Mouse (Mus musculus): ENCODE measurements at regions not wholly inside any gene's neighbourhood (a gene's known extent, or its start where the extent isn't known, plus 50 kb on each side); places are given as distances from the start of the nearest gene placed in this dataset.

- no peak overlapping the region for H3K9ac ChIP-seq (ENCODE audit: insufficient read depth, low read depth)
- no peaks in the 10 kb centered on the region for H3K79me2 ChIP-seq (replicated peaks; ENCODE audit: control insufficient read depth, extremely low read depth, insufficient read depth, poor library complexity, severe bottlenecking)
- no peak for TF ChIP-seq SIN3A (IDR thresholded peaks at IDR 0.05; ENCODE audit: low read length)
- no peak for TF ChIP-seq MAX (IDR thresholded peaks at IDR 0.05; ENCODE audit: low read length)
- TF ChIP-seq JUN (IDR thresholded peaks at IDR 0.05; ENCODE audit: insufficient read depth, low read depth, low read length), result no peak
- TF ChIP-seq MAFK (IDR thresholded peaks at IDR 0.05; ENCODE audit: insufficient replicate concordance, low read length), result no peak
- no peak for TF ChIP-seq MYC (IDR thresholded peaks at IDR 0.05; ENCODE audit: low read depth, low read length)
- TF ChIP-seq POLR2AphosphoS2 (IDR thresholded peaks at IDR 0.05; ENCODE audit: low read depth, low read length), result no peak
- no peak for TF ChIP-seq E2F4 (IDR thresholded peaks at IDR 0.05; ENCODE audit: insufficient replicate concordance, low read depth, low read length)
- TF ChIP-seq MEF2A (IDR thresholded peaks at IDR 0.05; ENCODE audit: borderline replicate concordance, low read depth, low read length), result no peak
- no peak for TF ChIP-seq NELFE (IDR thresholded peaks at IDR 0.05; ENCODE audit: low read depth, low read length)
- no peak overlapping the region for H3K4me2 ChIP-seq (ENCODE audit: insufficient read depth, low read depth, poor library complexity, severe bottlenecking)
- no peaks in the 10 kb centered on the region for H3K27me3 ChIP-seq (replicated peaks)
- in situ Hi-C loops (cut with MboI; ENCODE audit: low pct_ligation_motif_present, low pct_unique_long_range_greater_than_20kb, low sequenced_read_pairs), result no loop called here
- no peaks in the 10 kb centered on the region for H3K36me3 ChIP-seq (replicated peaks in 1 of 2; ENCODE audit: control insufficient read depth in 1 of 2, insufficient read depth in 1 of 2, low read length in 1 of 2)
- dilution Hi-C loops (cut with MboI; ENCODE audit: extremely low pct_ligation_motif_present, extremely low pct_unique_long_range_greater_than_20kb, low sequenced_read_pairs), result no loop called here
- DNase-seq (ENCODE audit: extremely low read depth), result no peak
- no peak overlapping the region for H3K4me3 ChIP-seq (replicated peaks in 1 of 3; ENCODE audit: low read depth in 2 of 3, low read length in 2 of 3, poor library complexity in 1 of 3)
- no peaks in the 10 kb centered on the region for H3K9me3 ChIP-seq (replicated peaks; ENCODE audit: low read length)
- H3K27ac ChIP-seq (ENCODE audit: insufficient read depth, low read depth), result no peak overlapping the region
- no peaks in the 10 kb centered on the region for H3K4me1 ChIP-seq (ENCODE audit: control insufficient read depth in 1 of 2, insufficient read depth in 2 of 2)
Measured at GRCm38 (mm10) chr10:67461862-67462261, 73.4 kb upstream of the Egr2 start.

- no peak for TF ChIP-seq MXI1 (IDR thresholded peaks at IDR 0.05; ENCODE audit: low read depth, low read length)
- TF ChIP-seq ZKSCAN1 (IDR thresholded peaks at IDR 0.05; ENCODE audit: borderline replicate concordance, low read depth, low read length), result no peak
- TF ChIP-seq KAT2A (IDR thresholded peaks at IDR 0.05; ENCODE audit: insufficient replicate concordance, low read length), result no peak
- no peak for TF ChIP-seq POLR2A (IDR thresholded peaks at IDR 0.05; ENCODE audit: low read depth, low read length)
- no peak for TF ChIP-seq JUND (conservative IDR thresholded peaks at IDR 0.05; ENCODE audit: low read depth, low read length)
- TF ChIP-seq EP300 (IDR thresholded peaks at IDR 0.05; ENCODE audit: low read length), result no peak
- TF ChIP-seq POLR2AphosphoS2 (IDR thresholded peaks at IDR 0.05; ENCODE audit: low read depth, low read length), result no peak
- no peak for TF ChIP-seq CHD2 (IDR thresholded peaks at IDR 0.05; ENCODE audit: low read length)
- no peak for TF ChIP-seq MAX (IDR thresholded peaks at IDR 0.05; ENCODE audit: low read length)
- TF ChIP-seq RAD21 (IDR thresholded peaks at IDR 0.05; ENCODE audit: low read depth, low read length), result no peak
- no peak for TF ChIP-seq IRF4 (IDR thresholded peaks at IDR 0.05; ENCODE audit: low read depth, low read length)
- no peak for TF ChIP-seq SMC3 (IDR thresholded peaks at IDR 0.05; ENCODE audit: low read depth, low read length)
- TF ChIP-seq MAZ (IDR thresholded peaks at IDR 0.05; ENCODE audit: low read depth, low read length), result no peak
- TF ChIP-seq USF1 (IDR thresholded peaks at IDR 0.05; ENCODE audit: low read depth, low read length), result no peak
- no peak for TF ChIP-seq ZMIZ1 (IDR thresholded peaks at IDR 0.05; ENCODE audit: low read depth, low read length)
- no peak for TF ChIP-seq ETS1 (conservative IDR thresholded peaks at IDR 0.05; ENCODE audit: low read depth, low read length)
- TF ChIP-seq UBTF (IDR thresholded peaks at IDR 0.05; ENCODE audit: low read depth, low read length), result no peak
- TF ChIP-seq NELFE (IDR thresholded peaks at IDR 0.05; ENCODE audit: low read depth, low read length), result no peak
- Histone ChIP-seq H3K27ac (ENCODE audit: insufficient read depth, low read depth) (no peak overlapping the region), H3K79me2 (replicated peaks; ENCODE audit: control insufficient read depth, extremely low read depth, insufficient read depth, poor library complexity, severe bottlenecking) (no peaks in the 10 kb centered on the region), H3K27me3 (replicated peaks) (no peaks in the 10 kb centered on the region), H3K9ac (ENCODE audit: insufficient read depth, low read depth) (no peak overlapping the region), H3K36me3 (replicated peaks in 1 of 2; ENCODE audit: control insufficient read depth in 1 of 2, insufficient read depth in 1 of 2, low read length in 1 of 2) (no peaks in the 10 kb centered on the region), H3K4me2 (ENCODE audit: insufficient read depth, low read depth, poor library complexity, severe bottlenecking) (no peak overlapping the region), H3K4me3 (replicated peaks in 1 of 3; ENCODE audit: low read depth in 2 of 3, low read length in 2 of 3, poor library complexity in 1 of 3) (no peak overlapping the region), H3K9me3 (replicated peaks; ENCODE audit: low read length) (no peaks in the 10 kb centered on the region), H3K4me1 (ENCODE audit: control insufficient read depth in 1 of 2, insufficient read depth in 2 of 2) (peaks cover 0 to 5% of the 10 kb centered on the region in 2 experiments; a peak in 1 of 4 replicates)
- dilution Hi-C loops (cut with MboI; ENCODE audit: extremely low pct_ligation_motif_present, extremely low pct_unique_long_range_greater_than_20kb, low sequenced_read_pairs), result no loop called here
- DNase-seq (ENCODE audit: extremely low read depth), result no peak
- in situ Hi-C loops (cut with MboI; ENCODE audit: low pct_ligation_motif_present, low pct_unique_long_range_greater_than_20kb, low sequenced_read_pairs), result no loop called here
Measured at GRCm38 (mm10) chr10:67468724-67469123, 66.6 kb upstream of the Egr2 start.
